Mouse (Mus musculus): ENCODE measurements around the gene Rptor. TPM values are rescaled to one million over a fixed set of nuclear protein-coding genes. Genes with fewer than 3 reads are reported as not detected.

The Rptor gene
- polyA plus RNA-seq, 1 experiment from 2014 or later: 5.2 TPM

GRCm38 (mm10) chr11:119623800-119624199 lies 21.1 kb downstream of the Rptor start:
- Histone ChIP-seq H3K4me1 (ENCODE audit: control insufficient read depth, insufficient read depth, low read length) (0 out of 2 replicates have a peak, but pooled peaks cover 4% of the 10 kb centered on the region), H3K27ac (ENCODE audit: low read length) (no peak overlapping the region), H3K36me3 (ENCODE audit: control insufficient read depth, insufficient read depth, low read length) (no peaks in the 10 kb centered on the region), H3K4me2 (ENCODE audit: low read depth, low read length) (no peak overlapping the region), H3K9me3 (ENCODE audit: control insufficient read depth, low read length) (no peaks in the 10 kb centered on the region), H3K9ac (ENCODE audit: low read depth, low read length) (no peak overlapping the region), H3K4me3 (ENCODE audit: low read length) (no peak overlapping the region), H3K27me3 (replicated peaks; ENCODE audit: control insufficient read depth, insufficient read depth, low read length) (no peaks in the 10 kb centered on the region)
- ATAC-seq: no peak
- 82% methylated on average over 8 of the region's 8 CpGs for WGBS

DNA sequence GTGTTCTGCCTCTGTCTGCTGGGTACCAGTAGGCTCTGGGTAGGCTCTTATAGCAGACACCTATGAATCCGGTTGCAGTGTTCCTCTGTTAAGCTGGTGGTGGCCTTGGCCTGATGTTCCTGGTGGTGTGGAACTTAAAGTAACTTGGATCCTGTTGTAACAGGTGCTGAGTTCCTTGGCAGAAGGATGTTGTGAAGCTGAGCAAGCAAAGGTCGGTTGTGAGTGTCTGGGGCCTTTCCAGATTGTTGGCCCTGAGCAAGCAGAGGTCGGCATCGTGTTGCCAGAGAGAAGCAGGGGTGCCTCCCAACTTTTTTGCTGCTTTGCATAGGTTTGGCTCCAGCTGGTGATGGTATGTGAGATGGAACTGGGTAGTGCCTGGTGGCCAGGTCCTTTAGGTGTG lies 21.7 kb downstream of the Rptor start:
- no peak overlapping the region for H3K4me3 ChIP-seq (ENCODE audit: low read length)
- no peaks in the 10 kb centered on the region for H3K9me3 ChIP-seq (ENCODE audit: control insufficient read depth, low read length)
- H3K27ac ChIP-seq (ENCODE audit: low read length): no peak overlapping the region
- H3K36me3 ChIP-seq (ENCODE audit: control insufficient read depth, insufficient read depth, low read length): no peaks in the 10 kb centered on the region
- 0 out of 2 replicates have a peak, but pooled peaks cover 4% of the 10 kb centered on the region for H3K4me1 ChIP-seq (ENCODE audit: control insufficient read depth, insufficient read depth, low read length)
- no peak for ATAC-seq
- H3K27me3 ChIP-seq (replicated peaks; ENCODE audit: control insufficient read depth, insufficient read depth, low read length): no peaks in the 10 kb centered on the region
- no peak overlapping the region for H3K9ac ChIP-seq (ENCODE audit: low read depth, low read length)
- no peak overlapping the region for H3K4me2 ChIP-seq (ENCODE audit: low read depth, low read length)
- WGBS: 66% methylated on average over 4 of the region's 4 CpGs

- Histone ChIP-seq H3K4me2 (ENCODE audit: low read depth, low read length) (no peak overlapping the region), H3K36me3 (ENCODE audit: control insufficient read depth, insufficient read depth, low read length) (no peaks in the 10 kb centered on the region), H3K9me3 (ENCODE audit: control insufficient read depth, low read length) (no peaks in the 10 kb centered on the region), H3K4me3 (ENCODE audit: low read length) (no peak overlapping the region), H3K27ac (ENCODE audit: low read length) (no peak overlapping the region), H3K4me1 (ENCODE audit: control insufficient read depth, insufficient read depth, low read length) (0 out of 2 replicates have a peak, but pooled peaks cover 4% of the 10 kb centered on the region), H3K27me3 (replicated peaks; ENCODE audit: control insufficient read depth, insufficient read depth, low read length) (no peaks in the 10 kb centered on the region), H3K9ac (ENCODE audit: low read depth, low read length) (no peak overlapping the region)
- no peak for ATAC-seq
- 35% methylated on average over 3 of the region's 3 CpGs for WGBS
Measured at GRCm38 (mm10) chr11:119624955-119625354, 22.2 kb downstream of the Rptor start.

DNA sequence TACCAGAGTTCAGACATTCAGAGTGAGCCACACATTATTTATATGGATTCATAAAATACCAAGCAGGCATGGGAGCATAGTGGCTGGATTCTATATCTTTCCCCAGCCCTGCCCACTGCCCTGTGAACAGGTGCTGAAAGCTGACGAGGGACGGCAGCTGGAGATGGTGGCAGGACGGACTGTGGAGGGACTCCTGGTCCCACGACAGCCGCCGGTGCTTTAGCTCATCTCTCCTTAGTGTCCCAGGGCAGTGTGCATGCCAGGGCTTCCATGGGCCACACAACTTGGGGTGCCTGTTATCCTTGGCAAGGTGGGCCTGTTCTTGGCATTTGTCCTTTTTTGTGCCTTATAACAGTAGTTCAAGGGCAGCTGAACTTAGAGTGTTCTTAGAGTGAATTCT lies 22.8 kb downstream of the Rptor start:
- no peaks in the 10 kb centered on the region for H3K27me3 ChIP-seq (replicated peaks; ENCODE audit: control insufficient read depth, insufficient read depth, low read length)
- ATAC-seq: no peak
- WGBS: 71% methylated on average over 6 of the region's 6 CpGs
- no peaks in the 10 kb centered on the region for H3K36me3 ChIP-seq (ENCODE audit: control insufficient read depth, insufficient read depth, low read length)
- H3K27ac ChIP-seq (ENCODE audit: low read length): no peak overlapping the region
- H3K9ac ChIP-seq (ENCODE audit: low read depth, low read length): no peak overlapping the region
- no peak overlapping the region for H3K4me2 ChIP-seq (ENCODE audit: low read depth, low read length)
- H3K4me3 ChIP-seq (ENCODE audit: low read length): no peak overlapping the region
- H3K4me1 ChIP-seq (ENCODE audit: control insufficient read depth, insufficient read depth, low read length): peaks cover 4% of the 10 kb centered on the region; the same call in 1 of the 2 replicates
- H3K9me3 ChIP-seq (ENCODE audit: control insufficient read depth, low read length): no peaks in the 10 kb centered on the region

DNA sequence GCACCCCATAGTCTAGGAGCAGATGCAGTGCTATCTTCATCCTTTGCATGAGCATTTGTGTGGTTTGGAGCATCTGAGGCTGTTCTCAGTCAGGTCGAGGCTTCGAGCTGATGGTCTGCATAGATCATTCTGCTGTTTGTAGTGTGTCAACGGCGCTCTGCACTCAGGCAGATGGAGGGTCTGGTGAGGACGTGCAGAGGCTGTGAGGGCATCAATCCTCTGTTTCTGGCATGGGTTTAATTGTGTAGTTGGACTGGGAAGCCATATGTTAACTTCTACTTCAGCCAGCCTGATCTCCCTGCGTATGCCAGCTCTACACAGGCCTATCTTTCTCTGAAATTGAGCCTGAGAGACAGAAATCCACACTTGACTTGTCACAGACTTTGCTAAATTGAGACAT lies 23.2 kb downstream of the Rptor start:
- no peak overlapping the region for H3K4me2 ChIP-seq (ENCODE audit: low read depth, low read length)
- no peak overlapping the region for H3K9ac ChIP-seq (ENCODE audit: low read depth, low read length)
- H3K27ac ChIP-seq (ENCODE audit: low read length): no peak overlapping the region
- no peaks in the 10 kb centered on the region for H3K27me3 ChIP-seq (replicated peaks; ENCODE audit: control insufficient read depth, insufficient read depth, low read length)
- H3K4me1 ChIP-seq (ENCODE audit: control insufficient read depth, insufficient read depth, low read length): peaks cover 4% of the 10 kb centered on the region; the same call in 1 of the 2 replicates
- 50% methylated on average over 6 of the region's 6 CpGs for WGBS
- no peaks in the 10 kb centered on the region for H3K9me3 ChIP-seq (ENCODE audit: control insufficient read depth, low read length)
- H3K36me3 ChIP-seq (ENCODE audit: control insufficient read depth, insufficient read depth, low read length): no peaks in the 10 kb centered on the region
- no peak overlapping the region for H3K4me3 ChIP-seq (ENCODE audit: low read length)
- ATAC-seq: no peak

DNA sequence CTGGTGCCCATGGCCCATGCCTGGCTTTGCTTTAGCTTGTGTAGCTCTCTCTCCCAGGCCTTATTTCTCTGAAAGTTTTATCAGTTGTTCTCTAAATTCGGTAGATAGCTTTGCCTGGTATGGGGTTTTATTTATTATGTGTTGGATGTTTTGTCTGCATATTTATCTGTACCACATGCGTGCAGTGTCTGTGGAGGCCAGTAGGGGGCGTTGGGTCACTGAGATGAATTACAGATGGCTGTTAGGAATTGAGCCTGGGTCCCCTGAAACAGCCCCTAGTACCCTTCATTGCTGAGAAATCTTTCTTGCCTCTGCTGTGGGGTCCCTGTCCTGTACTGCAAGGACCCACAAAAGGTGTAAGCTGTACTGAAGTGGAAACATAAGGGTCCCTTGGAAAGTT lies 24.5 kb downstream of the Rptor start:
- H3K27me3 ChIP-seq (replicated peaks; ENCODE audit: control insufficient read depth, insufficient read depth, low read length): no peaks in the 10 kb centered on the region
- WGBS: 62% methylated on average over 3 of the region's 3 CpGs
- H3K4me1 ChIP-seq (ENCODE audit: control insufficient read depth, insufficient read depth, low read length): peaks cover 6% of the 10 kb centered on the region; the same call in 1 of the 2 replicates
- ATAC-seq: no peak
- H3K36me3 ChIP-seq (ENCODE audit: control insufficient read depth, insufficient read depth, low read length): no peaks in the 10 kb centered on the region
- no peak overlapping the region for H3K9ac ChIP-seq (ENCODE audit: low read depth, low read length)
- H3K27ac ChIP-seq (ENCODE audit: low read length): no peak overlapping the region
- no peak overlapping the region for H3K4me3 ChIP-seq (ENCODE audit: low read length)
- H3K9me3 ChIP-seq (ENCODE audit: control insufficient read depth, low read length): no peaks in the 10 kb centered on the region
- no peak overlapping the region for H3K4me2 ChIP-seq (ENCODE audit: low read depth, low read length)

DNA sequence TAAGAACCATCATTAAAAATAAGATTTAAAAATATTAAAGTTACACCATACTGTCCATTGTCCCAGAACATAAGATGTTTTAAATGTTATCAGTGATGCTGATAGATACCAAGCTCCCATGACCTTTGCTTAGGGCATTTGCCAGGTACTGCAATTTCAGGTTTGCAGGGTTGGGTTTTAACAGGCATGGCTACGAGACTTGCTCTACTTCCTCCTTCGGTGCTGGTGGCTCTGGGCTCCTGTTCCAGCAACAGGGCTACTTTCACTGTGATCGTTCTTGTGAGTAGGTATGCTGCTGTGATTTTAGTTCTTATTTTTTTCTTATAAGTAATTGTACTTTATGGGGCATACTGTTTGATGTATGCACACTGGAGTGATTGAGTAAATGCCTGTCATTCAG lies 26.4 kb downstream of the Rptor start:
- H3K36me3 ChIP-seq (ENCODE audit: control insufficient read depth, insufficient read depth, low read length): no peaks in the 10 kb centered on the region
- H3K4me3 ChIP-seq (ENCODE audit: low read length): no peak overlapping the region
- no peak overlapping the region for H3K27ac ChIP-seq (ENCODE audit: low read length)
- H3K4me2 ChIP-seq (ENCODE audit: low read depth, low read length): no peak overlapping the region
- H3K27me3 ChIP-seq (replicated peaks; ENCODE audit: control insufficient read depth, insufficient read depth, low read length): no peaks in the 10 kb centered on the region
- WGBS: 66% methylated on average over 3 of the region's 3 CpGs
- H3K9ac ChIP-seq (ENCODE audit: low read depth, low read length): no peak overlapping the region
- peaks cover 6% of the 10 kb centered on the region; the same call in 1 of the 2 replicates for H3K4me1 ChIP-seq (ENCODE audit: control insufficient read depth, insufficient read depth, low read length)
- no peaks in the 10 kb centered on the region for H3K9me3 ChIP-seq (ENCODE audit: control insufficient read depth, low read length)
- no peak for ATAC-seq

DNA sequence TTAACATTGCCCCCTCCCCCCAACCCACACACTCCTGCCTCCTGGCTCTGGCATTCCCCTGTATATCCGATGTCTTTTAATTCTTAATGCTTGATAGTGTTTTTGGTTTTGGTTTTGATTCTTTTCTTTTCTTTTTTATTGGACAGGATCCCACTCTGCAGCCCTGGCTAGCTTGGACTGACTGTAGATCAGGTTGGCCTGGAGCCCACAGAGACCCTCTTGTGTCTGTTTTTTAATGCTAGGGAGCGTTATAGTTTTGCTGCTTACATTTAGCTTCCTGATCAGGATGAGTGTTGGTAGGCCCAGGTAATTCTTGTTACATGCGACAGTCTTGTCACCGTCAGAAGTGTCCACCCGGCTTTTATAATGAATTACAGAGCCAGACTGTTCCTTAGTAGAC lies 27.6 kb downstream of the Rptor start:
- H3K4me3 ChIP-seq (ENCODE audit: low read length): no peak overlapping the region
- no peaks in the 10 kb centered on the region for H3K36me3 ChIP-seq (ENCODE audit: control insufficient read depth, insufficient read depth, low read length)
- no peaks in the 10 kb centered on the region for H3K27me3 ChIP-seq (replicated peaks; ENCODE audit: control insufficient read depth, insufficient read depth, low read length)
- no peak for ATAC-seq
- WGBS: 75% methylated on average over 5 of the region's 5 CpGs
- H3K9me3 ChIP-seq (ENCODE audit: control insufficient read depth, low read length): no peaks in the 10 kb centered on the region
- H3K9ac ChIP-seq (ENCODE audit: low read depth, low read length): no peak overlapping the region
- H3K4me2 ChIP-seq (ENCODE audit: low read depth, low read length): no peak overlapping the region
- H3K4me1 ChIP-seq (ENCODE audit: control insufficient read depth, insufficient read depth, low read length): peaks cover 6% of the 10 kb centered on the region; the same call in 1 of the 2 replicates
- no peak overlapping the region for H3K27ac ChIP-seq (ENCODE audit: low read length)

DNA sequence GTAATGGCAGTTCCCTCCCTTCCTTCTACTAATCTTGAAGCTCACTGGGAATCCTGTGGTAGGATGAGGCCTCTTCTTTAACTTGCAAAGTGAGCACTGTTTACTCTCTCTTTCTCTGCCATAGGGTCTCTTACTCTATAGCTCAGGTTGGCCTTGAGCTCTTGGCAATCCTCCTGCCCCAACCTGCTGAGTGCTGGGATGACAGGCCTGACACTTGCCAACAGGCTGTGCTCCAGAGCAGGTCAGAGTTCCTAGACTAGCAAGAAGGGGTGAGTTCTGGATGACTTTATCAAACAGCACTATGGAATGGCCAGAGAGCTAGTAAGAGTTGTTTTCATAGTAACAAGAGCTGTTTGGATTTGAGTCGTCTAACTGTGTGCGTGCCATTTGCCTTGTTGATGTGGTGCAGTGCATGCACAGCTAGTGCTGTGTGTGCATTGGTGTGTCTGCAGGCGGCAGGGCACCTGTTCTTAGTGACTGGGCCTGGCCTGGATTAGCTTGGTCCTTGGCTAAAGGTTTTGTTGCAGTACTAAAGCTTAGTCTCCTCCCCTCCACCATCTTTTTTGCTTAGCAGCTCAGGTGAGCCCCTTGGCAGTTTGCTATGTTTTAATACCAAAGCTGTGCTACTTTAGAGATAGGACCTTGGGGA lies 28.6 kb downstream of the Rptor start:
- H3K4me1 ChIP-seq (ENCODE audit: control insufficient read depth, insufficient read depth, low read length): peaks cover 6% of the 10 kb centered on the region; the same call in 1 of the 2 replicates
- H3K36me3 ChIP-seq (ENCODE audit: control insufficient read depth, insufficient read depth, low read length): no peaks in the 10 kb centered on the region
- H3K9ac ChIP-seq (ENCODE audit: low read depth, low read length): no peak overlapping the region
- no peak overlapping the region for H3K4me3 ChIP-seq (ENCODE audit: low read length)
- H3K9me3 ChIP-seq (ENCODE audit: control insufficient read depth, low read length): no peaks in the 10 kb centered on the region
- WGBS: 58% methylated on average over 3 of the region's 3 CpGs
- ATAC-seq: no peak
- no peaks in the 10 kb centered on the region for H3K27me3 ChIP-seq (replicated peaks; ENCODE audit: control insufficient read depth, insufficient read depth, low read length)
- no peak overlapping the region for H3K27ac ChIP-seq (ENCODE audit: low read length)
- no peak overlapping the region for H3K4me2 ChIP-seq (ENCODE audit: low read depth, low read length)

Data from intestine, embryonic 16.5 days (tissue).